Mouse (Mus musculus) stomach, postnatal 0 days (tissue): ENCODE data around the gene Esd. TPM values are rescaled to one million over a fixed set of nuclear protein-coding genes. Genes with fewer than 3 reads are reported as not detected.
A peak's percentile ranks its signal among the peaks of the same experiment; 100 is the strongest.

Experiments
- ATAC-seq: fragments of 200-750 bp; cut with Nextera tagmentation; 2 replicates; pipeline ENCODE4 v1.8.0; 2017; ENCODE audit not compliant: low FRiP score, low TSS enrichment
- DNase-seq: peaks from one replicate; pipeline ENCODE4 v3.0.0-alpha.2; 2016; ENCODE audit warnings: low spot score
- H3K27ac ChIP-seq: fragments of 300-500 bp; sonication (generic); replicated peaks from 2 replicates; pipeline ENCODE4 v1.5.1; 2014; ENCODE audit warnings: mild to moderate bottlenecking, control low read depth
- H3K27me3 ChIP-seq: fragments of 300-500 bp; sonication (generic); 2 replicates; pipeline ENCODE4 v1.6.1; 2014; ENCODE audit warnings: low read length; ENCODE audit not compliant: control insufficient read depth, insufficient read depth
- H3K36me3 ChIP-seq: fragments of 300-500 bp; sonication (generic); 2 replicates; pipeline ENCODE4 v1.6.1; 2014; ENCODE audit warnings: low read length, mixed read lengths; ENCODE audit not compliant: control insufficient read depth, insufficient read depth
- H3K4me1 ChIP-seq: fragments of 300-500 bp; sonication (generic); replicated peaks from 2 replicates; pipeline ENCODE4 v1.6.1; 2014; ENCODE audit warnings: antibody characterized with exemption; ENCODE audit not compliant: control insufficient read depth, insufficient read depth
- H3K4me2 ChIP-seq: fragments of 300-500 bp; sonication (generic); replicated peaks from 2 replicates; pipeline ENCODE4 v1.6.1; 2014; ENCODE audit warnings: low read depth, mild to moderate bottlenecking, control low read depth, moderate library complexity
- H3K4me3 ChIP-seq: fragments of 300-500 bp; sonication (generic); 2 replicates; pipeline ENCODE4 v1.5.1; 2014; ENCODE audit warnings: low read depth, low read length, control low read depth
- H3K9ac ChIP-seq: fragments of 300-500 bp; sonication (generic); 2 replicates; pipeline ENCODE4 v1.6.1; 2014; ENCODE audit warnings: mild to moderate bottlenecking, low read length, control low read depth, mixed read lengths
- H3K9me3 ChIP-seq: fragments of 300-500 bp; sonication (generic); 2 replicates; pipeline ENCODE4 v1.6.1; 2016; ENCODE audit warnings: low read length; ENCODE audit not compliant: control insufficient read depth
- CTCF ChIP-seq: IDR thresholded peaks from 2 replicates; pipeline ENCODE4 v1.5.1; 2016; ENCODE audit warnings: antibody characterized with exemption, low read depth, mild to moderate bottlenecking, moderate library complexity
- EP300 ChIP-seq: optimal IDR thresholded peaks from 2 replicates; pipeline ENCODE3; 2016; ENCODE audit warnings: antibody characterized with exemption
- WGBS: fragments of 180-500 bp; shearing (Covaris S2); extraction: QIAGEN DNeasy Blood & Tissue Kit; methylation state at CpG from one replicate; pipeline ENCODE4 v1.1.7; 2014; 5-methylcytosine and 5-hydroxymethylcytosine counted together
- polyA plus RNA-seq: library from polyadenylated mRNA; unstranded; fragments of >200 nt; fragmentation: Nextera tagmentation; extraction: Ambion mirVana; gene quantifications from 2 replicates; pipeline ENCODE4 v1.2.1, GENCODE M21; 2015

The Esd gene
- polyA plus RNA-seq, 1 experiment from 2014 or later = 367 TPM

GRCm38 (mm10) chr14:74788766-74789165 lies 56.7 kb downstream of the Esd start:
- no peak overlapping the region for H3K27ac ChIP-seq
- H3K4me2 ChIP-seq = no peak overlapping the region
- H3K9me3 ChIP-seq = no peaks in the 10 kb centered on the region
- no peak overlapping the region for H3K9ac ChIP-seq
- H3K36me3 ChIP-seq = peaks cover 13% of the 10 kb centered on the region; the same call in 1 of the 2 replicates
- DNase-seq (no peak), ATAC-seq (no peak)
- H3K27me3 ChIP-seq = no peaks in the 10 kb centered on the region
- WGBS = 75% methylated on average over 8 of the region's 8 CpGs
- H3K4me1 ChIP-seq = no peaks in the 10 kb centered on the region
- no peak overlapping the region for H3K4me3 ChIP-seq
- peak; percentile 64 for TF ChIP-seq CTCF
- TF ChIP-seq EP300 = no peak

DNA sequence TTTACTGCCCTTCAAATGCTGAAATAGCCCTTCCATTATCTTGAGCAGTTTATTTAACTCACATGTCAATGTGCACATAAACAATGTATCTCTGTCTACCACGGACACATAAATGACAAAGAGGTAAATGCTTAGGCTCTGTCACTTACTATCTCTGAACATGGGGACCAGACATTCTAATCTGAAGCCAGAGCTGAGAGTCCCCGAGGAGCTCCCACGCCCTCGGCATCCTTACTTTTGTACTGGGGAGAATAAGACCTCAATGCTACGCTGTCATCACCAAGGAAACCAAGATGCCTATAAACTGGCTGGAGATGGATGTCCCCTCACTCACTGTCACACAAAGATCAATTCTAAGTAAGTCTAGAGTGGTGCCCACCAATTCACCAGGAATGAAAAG lies 58.4 kb downstream of the Esd start:
- H3K27ac ChIP-seq = no peak overlapping the region
- ATAC-seq (no peak), DNase-seq (no peak)
- no peaks in the 10 kb centered on the region for H3K4me1 ChIP-seq
- H3K36me3 ChIP-seq = 0 out of 2 replicates have a peak, but pooled peaks cover 5% of the 10 kb centered on the region
- no peak for TF ChIP-seq EP300
- no peak for TF ChIP-seq CTCF
- H3K4me3 ChIP-seq = no peak overlapping the region
- H3K4me2 ChIP-seq = no peak overlapping the region
- WGBS = 65% methylated on average over 5 of the region's 5 CpGs
- no peaks in the 10 kb centered on the region for H3K9me3 ChIP-seq
- H3K27me3 ChIP-seq = no peaks in the 10 kb centered on the region
- H3K9ac ChIP-seq = no peak overlapping the region

- no peak for DNase-seq
- H3K4me1 ChIP-seq = no peaks in the 10 kb centered on the region
- H3K36me3 ChIP-seq = 0 out of 2 replicates have a peak, but pooled peaks cover 2% of the 10 kb centered on the region
- H3K4me3 ChIP-seq = no peak overlapping the region
- ATAC-seq = no peak
- no peak overlapping the region for H3K4me2 ChIP-seq
- 76% methylated on average over 6 of the region's 6 CpGs for WGBS
- TF ChIP-seq EP300 = no peak
- TF ChIP-seq CTCF = no peak
- H3K9ac ChIP-seq = no peak overlapping the region
- H3K27me3 ChIP-seq = no peaks in the 10 kb centered on the region
- H3K27ac ChIP-seq = no peak overlapping the region
- H3K9me3 ChIP-seq = no peaks in the 10 kb centered on the region
Measured at GRCm38 (mm10) chr14:74792793-74793192, 60.7 kb downstream of the Esd start.

- Histone ChIP-seq H3K4me2 (no peak overlapping the region), H3K27me3 (no peaks in the 10 kb centered on the region), H3K4me1 (no peaks in the 10 kb centered on the region), H3K4me3 (no peak overlapping the region), H3K9ac (no peak overlapping the region), H3K27ac (no peak overlapping the region), H3K36me3 (0 out of 2 replicates have a peak, but pooled peaks cover 2% of the 10 kb centered on the region), H3K9me3 (no peaks in the 10 kb centered on the region)
- no peak for TF ChIP-seq EP300
- no peak for TF ChIP-seq CTCF
- DNase-seq = no peak
- ATAC-seq = no peak
- WGBS = 60% methylated on average over 12 of the region's 12 CpGs
Measured at GRCm38 (mm10) chr14:74794931-74795330, 62.8 kb downstream of the Esd start.

- no peak for ATAC-seq
- no peak overlapping the region for H3K9ac ChIP-seq
- no peak overlapping the region for H3K4me2 ChIP-seq
- H3K27ac ChIP-seq = no peak overlapping the region
- no peak overlapping the region for H3K4me3 ChIP-seq
- no peak for DNase-seq
- no peaks in the 10 kb centered on the region for H3K27me3 ChIP-seq
- peaks cover 12% of the 10 kb centered on the region; the same call in 1 of the 2 replicates for H3K36me3 ChIP-seq
- no peaks in the 10 kb centered on the region for H3K9me3 ChIP-seq
- WGBS = 82% methylated on average over 10 of the region's 10 CpGs
- no peak for TF ChIP-seq EP300
- peak; percentile 17; the same call in 1 of the 2 replicates for TF ChIP-seq CTCF
- no peaks in the 10 kb centered on the region for H3K4me1 ChIP-seq
Measured at GRCm38 (mm10) chr14:74797386-74798062, 65.4 kb downstream of the Esd start.

DNA sequence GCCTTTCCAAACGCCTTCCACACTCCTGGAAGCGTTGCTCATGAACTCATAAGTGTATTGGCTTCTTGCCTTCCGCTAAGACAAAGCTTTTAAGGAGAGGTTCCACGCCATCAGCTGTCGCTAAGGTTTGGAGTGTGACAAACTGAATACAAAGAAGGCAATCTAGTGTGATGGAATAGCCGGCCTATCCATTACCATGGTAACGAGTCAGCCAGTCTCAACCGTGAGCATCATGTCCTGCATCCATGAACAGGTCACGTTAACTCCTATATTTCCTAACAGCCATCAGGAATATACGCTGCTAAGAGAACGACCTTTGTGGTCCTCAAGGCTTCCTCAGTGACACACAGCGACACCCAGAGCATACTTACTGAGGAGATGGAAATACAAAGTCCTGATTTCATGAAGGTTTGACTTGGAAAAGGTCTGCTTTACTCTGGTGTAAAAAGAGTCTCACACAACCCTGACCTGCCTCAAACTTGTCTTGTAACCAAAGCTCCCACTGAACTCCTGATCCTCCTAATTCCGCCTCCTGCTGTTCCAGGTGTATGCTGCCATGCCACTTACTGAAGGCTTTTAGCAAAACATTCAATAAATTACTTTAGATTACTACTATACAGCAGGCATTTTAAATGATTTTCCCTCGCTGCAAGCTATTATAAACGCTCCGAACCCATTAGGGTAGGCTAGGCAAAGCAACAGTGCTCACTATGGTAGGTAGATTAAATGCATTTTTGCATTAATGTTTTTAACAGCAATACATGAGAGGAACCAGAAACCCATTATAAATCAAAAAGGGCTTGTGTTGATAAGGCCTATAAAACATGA lies 66.2 kb downstream of the Esd start:
- 84% methylated on average over 16 of the region's 16 CpGs for WGBS
- no peak for TF ChIP-seq EP300
- TF ChIP-seq CTCF = no peak
- Histone ChIP-seq H3K9ac (no peak overlapping the region), H3K36me3 (peaks cover 12% of the 10 kb centered on the region; the same call in 1 of the 2 replicates), H3K27me3 (no peaks in the 10 kb centered on the region), H3K9me3 (no peaks in the 10 kb centered on the region), H3K4me2 (no peak overlapping the region), H3K27ac (no peak overlapping the region), H3K4me3 (no peak overlapping the region), H3K4me1 (no peaks in the 10 kb centered on the region)
- DNase-seq (no peak), ATAC-seq (no peak)

Other genes starting within 250 kb of the Esd start
- 0.13 and 0.16 TPM in 2 replicates for gene Htr2a, start 91.5 kb upstream of the Esd start, polyA plus RNA-seq
- 11.7 and 11.8 TPM in 2 replicates for gene Lrch1, start 215.6 kb downstream of the Esd start, polyA plus RNA-seq